Mouse (Mus musculus) hematopoietic multipotent progenitor cell, adult 10-12 weeks (in vitro differentiated cells): ENCODE results near the gene Erich4. TPM values are rescaled to one million over a fixed set of nuclear protein-coding genes. Genes with fewer than 3 reads are reported as not detected.

Experiments
- polyA plus RNA-seq: library from polyadenylated mRNA; stranded (reverse); fragments of >175 nt; gene quantifications from 2 replicates; pipeline ENCODE4 v1.2.3, GENCODE M21; 2012; ENCODE audit warnings: low replicate concordance

Gene Erich4
- not detected in 2 replicates for polyA plus RNA-seq

GRCm38 (mm10) chr7:25615706-25616011 lies at the start of gene Erich4:
Gene Erich4, minus strand, starts transcription at chr7:25615892.

GRCm38 (mm10) chr7:25658657-25659472 lies 43.2 kb upstream of the Erich4 start, which contains the start of the genes Bckdha and Exosc5:
Gene Bckdha, minus strand, starts transcription at chr7:25658981.
Gene Exosc5, plus strand, starts transcription at chr7:25659164.

GRCm38 (mm10) chr7:25626509-25627430 lies 11.1 kb upstream of the Erich4 start, which contains the start of gene B3gnt8:
Gene B3gnt8, plus strand, starts transcription at chr7:25626654.

GRCm38 (mm10) chr7:25618865-25619721 lies 3.4 kb upstream of the Erich4 start, which contains the start of gene Dmac2:
Gene Dmac2, plus strand, starts transcription at chr7:25619414.

Other genes with a start within 250 kb of the Erich4 start
- gene Cnfn, start 246.2 kb downstream of the Erich4 start, polyA plus RNA-seq: not detected in 2 replicates
- 34.3 and 37.0 TPM in 2 replicates for gene Lipe, start 217.2 kb downstream of the Erich4 start, polyA plus RNA-seq
- not detected in 2 replicates for gene Cxcl17, start 203.0 kb downstream of the Erich4 start, polyA plus RNA-seq
- gene Ceacam1, start 138.3 kb downstream of the Erich4 start, polyA plus RNA-seq: 8.1 and 11.4 TPM in 2 replicates
- gene Ceacam2, start 76.0 kb downstream of the Erich4 start, polyA plus RNA-seq: 0.55 and 0.71 TPM in 2 replicates
- 63.2 and 101 TPM in 2 replicates for gene Dmac2, start 3.5 kb upstream of the Erich4 start, polyA plus RNA-seq
- gene B3gnt8, start 10.8 kb upstream of the Erich4 start, polyA plus RNA-seq: 83.1 and 95.9 TPM in 2 replicates
- gene Bckdha, start 43.1 kb upstream of the Erich4 start, polyA plus RNA-seq: 61.9 and 69.5 TPM in 2 replicates
- gene Exosc5, start 43.3 kb upstream of the Erich4 start, polyA plus RNA-seq: 150 and 216 TPM in 2 replicates
- 1.2 and 2.2 TPM in 2 replicates for gene Tmem91, start 59.3 kb upstream of the Erich4 start, polyA plus RNA-seq
- gene B9d2, start 64.9 kb upstream of the Erich4 start, polyA plus RNA-seq: 50.4 and 63.3 TPM in 2 replicates
- gene Tgfb1, start 71.1 kb upstream of the Erich4 start, polyA plus RNA-seq: 805 and 1,492 TPM in 2 replicates
- 93.0 and 167 TPM in 2 replicates for gene Ccdc97, start 103.2 kb upstream of the Erich4 start, polyA plus RNA-seq
- 236 and 253 TPM in 2 replicates for gene Hnrnpul1, start 138.9 kb upstream of the Erich4 start, polyA plus RNA-seq
- 155 and 333 TPM in 2 replicates for gene Axl, start 172.8 kb upstream of the Erich4 start, polyA plus RNA-seq
- gene Cyp2s1, start 201.0 kb upstream of the Erich4 start, polyA plus RNA-seq: 2.1 and 2.3 TPM in 2 replicates